Mouse (Mus musculus) stomach, embryonic 15.5 days (tissue): Measurements from ENCODE around the gene Nek4. TPM values are rescaled to one million over a fixed set of nuclear protein-coding genes. Genes with fewer than 3 reads are reported as not detected.

Experiments used
- ATAC-seq: fragments of 200-750 bp; cut with Nextera tagmentation; 2 replicates; pipeline ENCODE4 v1.8.0; 2017; ENCODE audit warnings: low read depth, moderate number of reproducible peaks, moderate TSS enrichment; ENCODE audit not compliant: insufficient read depth, low FRiP score
- H3K27ac ChIP-seq: fragments of 300-500 bp; sonication (generic); 2 replicates; pipeline ENCODE4 v1.5.1; 2015; ENCODE audit warnings: mild to moderate bottlenecking, inconsistent platforms
- H3K27me3 ChIP-seq: fragments of 300-500 bp; sonication (generic); replicated peaks from 2 replicates; pipeline ENCODE4 v1.6.1; 2015; ENCODE audit warnings: inconsistent platforms
- H3K36me3 ChIP-seq: fragments of 300-500 bp; sonication (generic); 2 replicates; pipeline ENCODE4 v1.6.1; 2015; ENCODE audit warnings: inconsistent platforms
- H3K4me1 ChIP-seq: fragments of 300-500 bp; sonication (generic); 2 replicates; pipeline ENCODE4 v1.6.1; 2015; ENCODE audit warnings: inconsistent platforms
- H3K4me2 ChIP-seq: fragments of 300-500 bp; sonication (generic); 2 replicates; pipeline ENCODE4 v1.6.1; 2015; ENCODE audit warnings: mild to moderate bottlenecking, inconsistent platforms
- H3K4me3 ChIP-seq: fragments of 300-500 bp; sonication (generic); replicated peaks from 2 replicates; pipeline ENCODE4 v1.5.1; 2015; ENCODE audit warnings: inconsistent platforms
- H3K9ac ChIP-seq: fragments of 300-500 bp; sonication (generic); 2 replicates; pipeline ENCODE4 v1.6.1; 2015; ENCODE audit warnings: inconsistent platforms
- H3K9me3 ChIP-seq: fragments of 300-500 bp; sonication (generic); 2 replicates; pipeline ENCODE4 v1.6.1; 2016; ENCODE audit warnings: inconsistent platforms
- WGBS: fragments of 180-500 bp; shearing (Covaris S2); methylation state at CpG from one replicate; pipeline ENCODE4 v1.1.7; 2015; 5-methylcytosine and 5-hydroxymethylcytosine counted together
- polyA plus RNA-seq: library from polyadenylated mRNA; unstranded; fragments of >200 nt; fragmentation: Nextera tagmentation; extraction: Ambion mirVana; gene quantifications from 2 replicates; pipeline ENCODE4 v1.2.1, GENCODE M21; 2015

The Nek4 gene
- polyA plus RNA-seq, 1 experiment from 2014 or later, result 10.8 TPM

- H3K9me3 ChIP-seq, result no peaks in the 10 kb centered on the region
- H3K36me3 ChIP-seq, result peaks cover 29% of the 10 kb centered on the region
- peaks cover 16% of the 10 kb centered on the region for H3K4me1 ChIP-seq
- peak within 1 kb of the TSS; percentile 86 for H3K4me3 ChIP-seq
- ATAC-seq, result peak; percentile 90
- H3K9ac ChIP-seq, result peak within 1 kb of the TSS; percentile 94
- H3K4me2 ChIP-seq, result peak within 1 kb of the TSS; percentile 73
- H3K27me3 ChIP-seq, result no peaks in the 10 kb centered on the region
- H3K27ac ChIP-seq, result peak within 1 kb of the TSS; percentile 98
- under 1% methylated on average over 35 of the region's 53 CpGs for WGBS
Observed at GRCm38 (mm10) chr14:31018860-31019291, 67.7 kb downstream of the Nek4 start, which contains the start of the genes Pbrm1 and Gnl3. Gene Pbrm1, plus strand, starts transcription at chr14:31019138. Gene Gnl3, minus strand, starts transcription at chr14:31019152.

- Histone ChIP-seq H3K4me2 (peak overlapping the region; percentile 52), H3K27me3 (no peaks in the 10 kb centered on the region), H3K27ac (peak overlapping the region; percentile 98), H3K36me3 (peaks cover 24% of the 10 kb centered on the region), H3K4me3 (peak overlapping the region; percentile 86), H3K9me3 (no peaks in the 10 kb centered on the region), H3K4me1 (peaks cover 16% of the 10 kb centered on the region), H3K9ac (peak overlapping the region; percentile 94)
- peak; percentile 96 for ATAC-seq
- 1% methylated on average over 40 of the region's 56 CpGs for WGBS
Observed at GRCm38 (mm10) chr14:31019331-31020205, 68.4 kb downstream of the Nek4 start.

GRCm38 (mm10) chr14:31022579-31022978, 71.4 kb downstream of the Nek4 start:
- Histone ChIP-seq H3K4me3 (no peak overlapping the region), H3K27ac (no peak overlapping the region), H3K9me3 (no peaks in the 10 kb centered on the region), H3K4me1 (peaks cover 13% of the 10 kb centered on the region), H3K4me2 (no peak overlapping the region), H3K36me3 (peaks cover 23% of the 10 kb centered on the region), H3K27me3 (no peaks in the 10 kb centered on the region), H3K9ac (no peak overlapping the region)
- no peak for ATAC-seq
- 38% methylated on average over 1 of the region's 1 CpGs for WGBS

GRCm38 (mm10) chr14:31025785-31026184, 74.6 kb downstream of the Nek4 start:
- H3K27ac ChIP-seq, result no peak overlapping the region
- H3K4me1 ChIP-seq, result 0 out of 2 replicates have a peak, but pooled peaks cover 3% of the 10 kb centered on the region
- 75% methylated on average over 3 of the region's 3 CpGs for WGBS
- no peak overlapping the region for H3K4me2 ChIP-seq
- H3K4me3 ChIP-seq, result no peak overlapping the region
- no peaks in the 10 kb centered on the region for H3K27me3 ChIP-seq
- H3K9me3 ChIP-seq, result no peaks in the 10 kb centered on the region
- H3K36me3 ChIP-seq, result peaks cover 28% of the 10 kb centered on the region
- ATAC-seq, result no peak
- no peak overlapping the region for H3K9ac ChIP-seq

Other genes with a start within 250 kb of the Nek4 start
- 12.1 and 12.2 TPM in 2 replicates for gene Sfmbt1, start 236.5 kb upstream of the Nek4 start, polyA plus RNA-seq
- 24.3 and 26.3 TPM in 2 replicates for gene Tmem110, start 125.8 kb upstream of the Nek4 start, polyA plus RNA-seq
- 6.0 and 6.6 TPM in 2 replicates for gene Mustn1, start 72.2 kb upstream of the Nek4 start, polyA plus RNA-seq
- gene Itih4, start 64.9 kb upstream of the Nek4 start, polyA plus RNA-seq, result 3.2 and 7.8 TPM in 2 replicates
- gene Itih3, start 27.6 kb upstream of the Nek4 start, polyA plus RNA-seq, result 5.3 and 15.0 TPM in 2 replicates
- gene Itih1, start 8.1 kb upstream of the Nek4 start, polyA plus RNA-seq, result 1.2 and 2.7 TPM in 2 replicates
- gene Glt8d1, start 50.0 kb downstream of the Nek4 start, polyA plus RNA-seq, result 54.4 and 54.8 TPM in 2 replicates
- 442 and 483 TPM in 2 replicates for gene Spcs1, start 50.3 kb downstream of the Nek4 start, polyA plus RNA-seq
- 109 and 118 TPM in 2 replicates for gene Pbrm1, start 67.8 kb downstream of the Nek4 start, polyA plus RNA-seq
- gene Gnl3, start 67.8 kb downstream of the Nek4 start, polyA plus RNA-seq, result 113 and 119 TPM in 2 replicates
- gene Smim4, start 177.6 kb downstream of the Nek4 start, polyA plus RNA-seq, result 70.9 and 77.2 TPM in 2 replicates
- gene Nt5dc2, start 179.7 kb downstream of the Nek4 start, polyA plus RNA-seq, result 367 and 372 TPM in 2 replicates
- gene Stab1, start 217.3 kb downstream of the Nek4 start, polyA plus RNA-seq, result 35.0 and 38.5 TPM in 2 replicates